Mouse (Mus musculus) embryonic facial prominence, embryonic 14.5 days (tissue): ENCODE data around the gene Itpk1. TPM values are rescaled to one million over a fixed set of nuclear protein-coding genes. Genes with fewer than 3 reads are reported as not detected.

Experiments
- ATAC-seq: fragments of 200-750 bp; cut with Nextera tagmentation; 2 replicates; pipeline ENCODE4 v1.8.0; 2017; ENCODE audit warnings: low read depth, moderate number of reproducible peaks, moderate TSS enrichment
- DNase-seq: peaks from one replicate; pipeline ENCODE4 v3.0.0-alpha.2; 2015; ENCODE audit warnings: low spot score
- H3K27ac ChIP-seq: fragments of 300-500 bp; sonication (generic); replicated peaks from 2 replicates; pipeline ENCODE4 v1.5.1; 2014; ENCODE audit warnings: low read depth, mild to moderate bottlenecking, low read length, moderate library complexity
- H3K27me3 ChIP-seq: fragments of 300-500 bp; sonication (generic); replicated peaks from 2 replicates; pipeline ENCODE4 v1.6.1; 2014; ENCODE audit warnings: low read length; ENCODE audit not compliant: control insufficient read depth, insufficient read depth
- H3K36me3 ChIP-seq: fragments of 300-500 bp; sonication (generic); 2 replicates; pipeline ENCODE4 v1.6.1; 2014; ENCODE audit warnings: low read length, mixed read lengths; ENCODE audit not compliant: control insufficient read depth, insufficient read depth
- H3K4me1 ChIP-seq: fragments of 300-500 bp; sonication (generic); 2 replicates; pipeline ENCODE4 v1.6.1; 2014; ENCODE audit warnings: antibody characterized with exemption, low read length; ENCODE audit not compliant: control insufficient read depth, insufficient read depth
- H3K4me2 ChIP-seq: fragments of 300-500 bp; sonication (generic); 2 replicates; pipeline ENCODE4 v1.6.1; 2014; ENCODE audit warnings: low read depth, mild to moderate bottlenecking, low read length, moderate library complexity, mixed read lengths
- H3K4me3 ChIP-seq: fragments of 300-500 bp; sonication (generic); 2 replicates; pipeline ENCODE4 v1.5.1; 2014; ENCODE audit warnings: low read depth, mild to moderate bottlenecking, low read length
- H3K9ac ChIP-seq: fragments of 300-500 bp; sonication (generic); 2 replicates; pipeline ENCODE4 v1.6.1; 2014; ENCODE audit warnings: low read depth, mild to moderate bottlenecking, low read length, moderate library complexity, mixed read lengths
- H3K9me3 ChIP-seq: fragments of 300-500 bp; sonication (generic); 2 replicates; pipeline ENCODE4 v1.6.1; 2016; ENCODE audit warnings: low read length; ENCODE audit not compliant: control insufficient read depth
- WGBS: fragments of 180-500 bp; shearing (Covaris S2); extraction: QIAGEN DNeasy Blood & Tissue Kit; methylation state at CpG from one replicate; pipeline ENCODE4 v1.1.7; 2014; 5-methylcytosine and 5-hydroxymethylcytosine counted together
- polyA plus RNA-seq: library from polyadenylated mRNA; unstranded; fragments of >200 nt; fragmentation: Nextera tagmentation; extraction: Ambion mirVana; gene quantifications from 2 replicates; pipeline ENCODE4 v1.2.1, GENCODE M21; 2014

The Itpk1 gene
- polyA plus RNA-seq, 1 experiment from 2014 or later, result 9.6 TPM

- no peak for DNase-seq
- Histone ChIP-seq H3K9me3 (no peaks in the 10 kb centered on the region), H3K9ac (no peak overlapping the region), H3K4me1 (peaks cover 12% of the 10 kb centered on the region), H3K36me3 (no peaks in the 10 kb centered on the region), H3K4me2 (no peak overlapping the region), H3K27me3 (no peaks in the 10 kb centered on the region), H3K4me3 (no peak overlapping the region), H3K27ac (no peak overlapping the region)
- ATAC-seq, result no peak
- 13% methylated on average over 5 of the region's 5 CpGs for WGBS
Observed at GRCm38 (mm10) chr12:102733381-102733780, 28.7 kb upstream of the Itpk1 start.

- Histone ChIP-seq H3K4me2 (peak overlapping the region; percentile 51), H3K9me3 (no peaks in the 10 kb centered on the region), H3K4me3 (peak overlapping the region; percentile 26), H3K9ac (peak overlapping the region; percentile 19; the same call in 1 of the 2 replicates), H3K36me3 (no peaks in the 10 kb centered on the region), H3K27ac (peak overlapping the region; percentile 77), H3K4me1 (peaks cover 12% of the 10 kb centered on the region), H3K27me3 (no peaks in the 10 kb centered on the region)
- 36% methylated on average over 16 of the region's 16 CpGs for WGBS
- ATAC-seq, result peak; percentile 21; the same call in 1 of the 2 replicates
- DNase-seq, result no peak
Observed at GRCm38 (mm10) chr12:102730798-102731619, 26.3 kb upstream of the Itpk1 start.

- Histone ChIP-seq H3K4me3 (peak overlapping the region; percentile 26), H3K4me1 (peaks cover 16% of the 10 kb centered on the region), H3K4me2 (peak overlapping the region; percentile 51), H3K9me3 (no peaks in the 10 kb centered on the region), H3K36me3 (no peaks in the 10 kb centered on the region), H3K9ac (peak overlapping the region; percentile 19; the same call in 1 of the 2 replicates), H3K27ac (peak overlapping the region; percentile 77), H3K27me3 (no peaks in the 10 kb centered on the region)
- WGBS, result 33% methylated on average over 26 of the region's 26 CpGs
- DNase-seq (peak; percentile 96), ATAC-seq (peak; percentile 98)
Observed at GRCm38 (mm10) chr12:102729855-102730797, 25.4 kb upstream of the Itpk1 start.

GRCm38 (mm10) chr12:102725761-102726175, 21.0 kb upstream of the Itpk1 start:
- no peaks in the 10 kb centered on the region for H3K9me3 ChIP-seq
- no peaks in the 10 kb centered on the region for H3K27me3 ChIP-seq
- DNase-seq (no peak), ATAC-seq (no peak)
- 63% methylated on average over 7 of the region's 7 CpGs for WGBS
- H3K4me1 ChIP-seq, result peaks cover 13% of the 10 kb centered on the region
- H3K9ac ChIP-seq, result no peak overlapping the region
- H3K36me3 ChIP-seq, result no peaks in the 10 kb centered on the region
- no peak overlapping the region for H3K27ac ChIP-seq
- H3K4me3 ChIP-seq, result no peak overlapping the region
- H3K4me2 ChIP-seq, result no peak overlapping the region

GRCm38 (mm10) chr12:102725146-102725545, 20.4 kb upstream of the Itpk1 start:
- Histone ChIP-seq H3K9me3 (no peaks in the 10 kb centered on the region), H3K4me1 (peaks cover 6% of the 10 kb centered on the region; the same call in 1 of the 2 replicates), H3K36me3 (no peaks in the 10 kb centered on the region), H3K27me3 (no peaks in the 10 kb centered on the region), H3K27ac (no peak overlapping the region), H3K4me3 (no peak overlapping the region), H3K9ac (no peak overlapping the region), H3K4me2 (no peak overlapping the region)
- 90% methylated on average over 6 of the region's 6 CpGs for WGBS
- no peak for DNase-seq
- no peak for ATAC-seq

GRCm38 (mm10) chr12:102723861-102724260, 19.1 kb upstream of the Itpk1 start:
- Histone ChIP-seq H3K9ac (no peak overlapping the region), H3K4me3 (no peak overlapping the region), H3K4me2 (no peak overlapping the region), H3K36me3 (no peaks in the 10 kb centered on the region), H3K4me1 (0 out of 2 replicates have a peak, but pooled peaks cover 4% of the 10 kb centered on the region), H3K27ac (no peak overlapping the region), H3K9me3 (no peaks in the 10 kb centered on the region), H3K27me3 (no peaks in the 10 kb centered on the region)
- DNase-seq (no peak), ATAC-seq (no peak)
- 60% methylated on average over 6 of the region's 6 CpGs for WGBS

GRCm38 (mm10) chr12:102722966-102723365, 18.2 kb upstream of the Itpk1 start:
- Histone ChIP-seq H3K4me2 (no peak overlapping the region), H3K9ac (no peak overlapping the region), H3K27ac (no peak overlapping the region), H3K9me3 (no peaks in the 10 kb centered on the region), H3K4me3 (no peak overlapping the region), H3K27me3 (no peaks in the 10 kb centered on the region), H3K4me1 (0 out of 2 replicates have a peak, but pooled peaks cover 4% of the 10 kb centered on the region), H3K36me3 (no peaks in the 10 kb centered on the region)
- DNase-seq (no peak), ATAC-seq (no peak)
- WGBS, result 68% methylated on average over 8 of the region's 8 CpGs

- DNase-seq (no peak), ATAC-seq (no peak; the same call in 1 of the 2 replicates)
- Histone ChIP-seq H3K9me3 (no peaks in the 10 kb centered on the region), H3K4me3 (no peak overlapping the region), H3K36me3 (no peaks in the 10 kb centered on the region), H3K4me1 (0 out of 2 replicates have a peak, but pooled peaks cover 4% of the 10 kb centered on the region), H3K4me2 (no peak overlapping the region), H3K27ac (no peak overlapping the region), H3K27me3 (no peaks in the 10 kb centered on the region), H3K9ac (no peak overlapping the region)
- 43% methylated on average over 11 of the region's 11 CpGs for WGBS
Observed at GRCm38 (mm10) chr12:102722451-102722850, 17.7 kb upstream of the Itpk1 start.
